Mouse (Mus musculus) testis, adult 2 months (tissue): Measurements from ENCODE around the gene Spi1. TPM values are rescaled to one million over a fixed set of nuclear protein-coding genes. Genes with fewer than 3 reads are reported as not detected.
A peak's percentile ranks its signal among the peaks of the same experiment; 100 is the strongest.

Source experiments
- H3K27ac ChIP-seq: fragments of 200-500 bp; 2 replicates; pipeline ENCODE4 v1.5.1; 2012; ENCODE audit warnings: low read depth, low read length; ENCODE audit not compliant: control insufficient read depth, insufficient read depth
- H3K27me3 ChIP-seq: fragments of 200-500 bp; 2 replicates; pipeline ENCODE4 v1.6.1; 2012; ENCODE audit warnings: mild to moderate bottlenecking, low read length, moderate library complexity; ENCODE audit not compliant: control insufficient read depth, insufficient read depth
- H3K36me3 ChIP-seq: fragments of 200-500 bp; 2 replicates; pipeline ENCODE4 v1.6.1; 2012; ENCODE audit warnings: mild to moderate bottlenecking, low read length; ENCODE audit not compliant: control insufficient read depth, insufficient read depth
- H3K4me1 ChIP-seq: fragments of 200-500 bp; 2 replicates; pipeline ENCODE4 v1.6.1; 2012; ENCODE audit warnings: low read length; ENCODE audit not compliant: control insufficient read depth, insufficient read depth
- H3K4me3 ChIP-seq: fragments of 200-500 bp; 2 replicates; pipeline ENCODE4 v1.5.1; 2012; ENCODE audit warnings: low read depth, mild to moderate bottlenecking, low read length, moderate library complexity, mixed read lengths; ENCODE audit not compliant: control insufficient read depth
- CTCF ChIP-seq: fragments of 200-500 bp; IDR thresholded peaks from 2 replicates; pipeline ENCODE4 v1.5.1; 2012; ENCODE audit warnings: low read depth, mild to moderate bottlenecking, inconsistent platforms, low read length, moderate library complexity; ENCODE audit not compliant: control insufficient read depth, insufficient read depth, insufficient replicate concordance
- POLR2A ChIP-seq: fragments of 200-500 bp; IDR thresholded peaks from 2 replicates; pipeline ENCODE4 v1.6.1; 2012; ENCODE audit warnings: low read depth, mild to moderate bottlenecking, inconsistent platforms, low read length, moderate library complexity; ENCODE audit not compliant: control insufficient read depth
- polyA plus RNA-seq: library from polyadenylated mRNA; depleted of rRNA; stranded (reverse); fragments of >200 nt; gene quantifications from 2 replicates; pipeline ENCODE4 v1.2.3, GENCODE M21; 2012

The Spi1 gene
- polyA plus RNA-seq, 1 experiment, result 2.5 TPM

GRCm38 (mm10) chr2:91069306-91070000, 12.7 kb upstream of the Spi1 start:
- H3K4me1 ChIP-seq, result peaks cover 6% of the 10 kb centered on the region
- no peak for TF ChIP-seq CTCF
- no peak; the same call in 1 of the 2 replicates for TF ChIP-seq POLR2A
- H3K27me3 ChIP-seq, result no peaks in the 10 kb centered on the region
- H3K4me3 ChIP-seq, result peak overlapping the region; percentile 96
- H3K36me3 ChIP-seq, result no peaks in the 10 kb centered on the region; the same call in 1 of the 2 replicates
- H3K27ac ChIP-seq, result peak overlapping the region; percentile 72

- Histone ChIP-seq H3K27me3 (no peaks in the 10 kb centered on the region), H3K4me1 (peaks cover 6% of the 10 kb centered on the region), H3K27ac (peak within 1 kb of the TSS; percentile 87), H3K36me3 (no peaks in the 10 kb centered on the region), H3K4me3 (peak within 1 kb of the TSS; percentile 96)
- TF ChIP-seq POLR2A, result peak; percentile 73
- peak; percentile 97 for TF ChIP-seq CTCF
Observed at GRCm38 (mm10) chr2:91070076-91070800, 12.0 kb upstream of the Spi1 start, which contains the start of gene Slc39a13. Gene Slc39a13 (minus strand): TSS chr2:91070417.

GRCm38 (mm10) chr2:91071059-91071458, 11.1 kb upstream of the Spi1 start:
- peaks cover 6% of the 10 kb centered on the region for H3K4me1 ChIP-seq
- H3K36me3 ChIP-seq, result no peaks in the 10 kb centered on the region
- no peak; the same call in 1 of the 2 replicates for TF ChIP-seq POLR2A
- no peak for TF ChIP-seq CTCF
- H3K27me3 ChIP-seq, result no peaks in the 10 kb centered on the region
- peak overlapping the region; percentile 96 for H3K4me3 ChIP-seq
- H3K27ac ChIP-seq, result peak overlapping the region; percentile 87

- Histone ChIP-seq H3K27me3 (no peaks in the 10 kb centered on the region), H3K4me1 (peaks cover 6% of the 10 kb centered on the region)
Observed at GRCm38 (mm10) chr2:91072092-91072491, 10.1 kb upstream of the Spi1 start.

GRCm38 (mm10) chr2:91077957-91078313, 4.3 kb upstream of the Spi1 start:
- peak overlapping the region; percentile 72 for H3K4me3 ChIP-seq
- no peak overlapping the region for H3K27ac ChIP-seq
- TF ChIP-seq POLR2A (no peak), CTCF (no peak)
- no peaks in the 10 kb centered on the region; the same call in 1 of the 2 replicates for H3K27me3 ChIP-seq
- H3K4me1 ChIP-seq, result peaks cover 15% of the 10 kb centered on the region
- H3K36me3 ChIP-seq, result no peaks in the 10 kb centered on the region

More at GRCm38 (mm10) chr2:91072092-91072491, 10.1 kb upstream of the Spi1 start:
- Histone ChIP-seq H3K36me3 (no peaks in the 10 kb centered on the region), H3K4me3 (peak overlapping the region; percentile 72), H3K27ac (peak overlapping the region; percentile 41)
- TF ChIP-seq POLR2A (no peak), CTCF (no peak)

GRCm38 (mm10) chr2:91078314-91079025, 3.7 kb upstream of the Spi1 start:
- H3K27ac ChIP-seq, result no peak overlapping the region
- peak overlapping the region; percentile 72 for H3K4me3 ChIP-seq
- no peaks in the 10 kb centered on the region; the same call in 1 of the 2 replicates for H3K27me3 ChIP-seq
- H3K4me1 ChIP-seq, result peaks cover 15% of the 10 kb centered on the region
- no peaks in the 10 kb centered on the region for H3K36me3 ChIP-seq
- TF ChIP-seq CTCF (no peak), POLR2A (no peak)

GRCm38 (mm10) chr2:91079026-91079384, 3.2 kb upstream of the Spi1 start:
- no peak overlapping the region for H3K27ac ChIP-seq

More at GRCm38 (mm10) chr2:91079026-91079384, 3.2 kb upstream of the Spi1 start:
- no peaks in the 10 kb centered on the region for H3K36me3 ChIP-seq
- TF ChIP-seq CTCF, result no peak
- TF ChIP-seq POLR2A, result no peak
- peak overlapping the region; percentile 70 for H3K4me3 ChIP-seq
- H3K4me1 ChIP-seq, result peaks cover 15% of the 10 kb centered on the region
- H3K27me3 ChIP-seq, result no peaks in the 10 kb centered on the region; the same call in 1 of the 2 replicates
